Mouse (Mus musculus): Measurements from ENCODE around the gene Olfr912.

Olfr912 gene

GRCm38 (mm10) chr9:38579878-38580277 lies at the start of gene Olfr912:
TSS of gene Olfr912 (plus strand) at chr9:38580178.
- no peak for DNase-seq

GRCm38 (mm10) chr9:38537549-38537948 lies 42.4 kb upstream of the Olfr912 start, which contains the start of gene Olfr910:
TSS of gene Olfr910 (plus strand) at chr9:38537849.
- no peak for DNase-seq

- no peak for DNase-seq
These were observed 11.1 kb downstream of the Olfr912 start for GRCm38 (mm10) chr9:38591056-38591455.

- DNase-seq = no peak
These were observed 12.5 kb downstream of the Olfr912 start, which contains the start of gene Olfr913 for GRCm38 (mm10) chr9:38592459-38592858. TSS of gene Olfr913 (plus strand) at chr9:38592759.

GRCm38 (mm10) chr9:38604802-38605201 lies 24.8 kb downstream of the Olfr912 start, which contains the start of gene Olfr914:
TSS of gene Olfr914 (plus strand) at chr9:38605102.
- DNase-seq = no peak

GRCm38 (mm10) chr9:38632406-38632805 lies 52.4 kb downstream of the Olfr912 start:
- DNase-seq = no peak

Measured in cerebellum, adult 9-11 months (tissue).